Mouse (Mus musculus): Measurements from ENCODE around the gene Robo2. TPM values are rescaled to one million over a fixed set of nuclear protein-coding genes. Genes with fewer than 3 reads are reported as not detected.
"Not testable (repeated sequence)": the region's sequence is repeated elsewhere in the genome, so short reads cannot be mapped to it uniquely, and the experiment has no call there.

Gene Robo2
- total RNA-seq, 2 experiments from 2014 or later = 222 to 248 TPM

- intact Hi-C loops (cut with DNase I) = no loop called here
- DNase-seq = no peak
Measured at GRCm38 (mm10) chr16:74216879-74217415, 194.7 kb downstream of the Robo2 start.

- intact Hi-C loops (cut with DNase I) = no loop called here
Measured at GRCm38 (mm10) chr16:74215791-74216190, 195.8 kb downstream of the Robo2 start.

GRCm38 (mm10) chr16:74200705-74201104 is 210.9 kb downstream of the Robo2 start:
- no peak for DNase-seq
- intact Hi-C loops (cut with DNase I) = no loop called here

More at GRCm38 (mm10) chr16:74215791-74216190, 195.8 kb downstream of the Robo2 start:
- DNase-seq = no peak

GRCm38 (mm10) chr16:74200024-74200703 is 211.5 kb downstream of the Robo2 start:
- DNase-seq = no peak
- intact Hi-C loops (cut with DNase I) = no loop called here

GRCm38 (mm10) chr16:74192979-74193554 is 218.6 kb downstream of the Robo2 start:
- intact Hi-C loops (cut with DNase I) = no loop called here
- no peak for DNase-seq

DNA sequence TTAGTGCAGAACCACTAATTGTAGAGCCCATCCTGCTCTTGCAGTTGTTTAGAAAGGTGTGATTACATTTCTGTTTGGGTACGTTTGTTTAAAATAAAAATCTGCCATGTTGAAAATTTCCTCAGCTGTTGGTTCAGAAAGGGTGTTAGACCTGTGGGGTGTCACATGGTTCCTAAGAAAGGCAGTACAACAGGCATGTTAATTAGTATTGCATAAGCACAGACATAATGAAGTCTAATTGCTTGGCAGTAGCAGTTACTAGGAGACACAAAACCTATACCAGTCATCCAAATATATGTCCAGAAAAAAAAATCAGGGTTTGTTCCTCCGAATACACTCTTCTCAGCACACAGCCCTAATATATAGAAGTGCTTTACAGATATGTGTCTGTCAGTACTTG is 220.0 kb downstream of the Robo2 start:
- DNase-seq = no peak
- intact Hi-C loops (cut with DNase I) = no loop called here

DNA sequence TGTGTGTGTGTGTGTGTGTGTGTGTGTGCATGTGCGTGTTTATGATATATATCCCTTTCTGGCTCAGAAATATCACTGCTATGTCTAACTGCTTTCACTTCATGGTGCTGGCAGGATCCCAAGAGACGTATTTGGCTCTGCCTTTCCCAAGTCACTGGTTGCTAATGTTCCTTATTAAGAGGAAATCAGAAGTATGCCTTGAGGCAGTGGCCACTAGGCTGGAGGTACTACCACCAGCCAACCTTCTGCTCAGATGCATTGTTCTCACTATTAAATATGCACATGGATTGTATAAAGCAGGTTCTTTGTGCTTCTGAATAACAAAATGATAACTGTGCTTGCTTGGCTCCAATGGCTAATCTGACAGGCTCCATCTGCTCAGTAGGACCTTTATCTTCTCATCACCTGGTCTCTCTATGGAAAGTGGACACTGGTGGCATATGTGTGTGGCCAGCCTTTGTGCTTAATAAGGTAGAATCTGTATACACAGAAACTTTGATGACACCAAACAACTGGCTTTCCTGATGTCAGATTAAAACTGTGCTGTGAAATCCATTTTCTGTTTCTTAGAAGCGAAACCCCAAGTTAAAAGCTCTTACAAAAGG is 229.0 kb downstream of the Robo2 start:
- intact Hi-C loops (cut with DNase I) = no loop called here
- DNase-seq = peak; percentile 46

GRCm38 (mm10) chr16:74172673-74173072 is 239.0 kb downstream of the Robo2 start:
- no peak for DNase-seq

DNA sequence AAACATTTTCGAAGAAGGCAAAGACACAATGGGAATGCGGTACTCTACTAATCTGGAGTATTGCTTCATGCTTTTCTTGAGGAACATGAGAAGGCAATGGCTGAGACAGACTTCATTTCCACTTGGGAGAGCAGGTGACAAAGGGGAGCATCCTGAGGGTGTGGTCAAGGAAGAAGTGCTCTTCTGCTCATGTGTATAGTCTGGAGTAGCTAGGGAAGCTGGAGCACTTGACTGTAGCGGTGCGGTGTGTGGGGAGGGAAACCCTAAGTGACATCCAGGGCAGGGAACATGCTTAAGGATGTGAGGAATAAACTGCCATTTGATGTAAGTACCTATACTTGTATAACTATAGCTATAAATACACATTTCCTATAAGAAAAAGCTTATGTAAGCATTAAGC is 242.0 kb downstream of the Robo2 start:
- no peak for DNase-seq
- intact Hi-C loops (cut with DNase I) = no loop called here

More at GRCm38 (mm10) chr16:74172673-74173072, 239.0 kb downstream of the Robo2 start:
- intact Hi-C loops (cut with DNase I) = no loop called here

GRCm38 (mm10) chr16:74169121-74169520 is 242.5 kb downstream of the Robo2 start:
- intact Hi-C loops (cut with DNase I) = no loop called here

GRCm38 (mm10) chr16:74167832-74168231 is 243.8 kb downstream of the Robo2 start:
- no peak for DNase-seq
- intact Hi-C loops (cut with DNase I) = no loop called here

More at GRCm38 (mm10) chr16:74169121-74169520, 242.5 kb downstream of the Robo2 start:
- DNase-seq = no peak

DNA sequence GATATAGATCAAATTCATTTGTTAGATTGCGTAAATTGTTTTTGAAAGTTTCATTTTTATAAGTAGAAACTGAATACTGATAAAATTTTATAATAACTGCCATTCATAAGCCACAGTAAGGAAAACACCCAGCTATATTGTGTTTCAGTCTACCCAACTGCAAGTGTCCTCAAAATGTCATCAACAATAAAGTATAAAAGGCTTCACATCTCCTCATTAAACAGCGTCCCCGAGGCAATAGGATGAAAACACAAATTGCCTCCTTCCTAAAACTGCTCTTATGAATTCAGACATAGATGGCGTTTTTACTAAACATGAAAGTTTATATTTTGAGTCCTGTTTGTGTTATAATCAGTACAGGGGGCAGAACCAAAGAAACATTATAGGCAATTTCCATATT is 249.6 kb downstream of the Robo2 start:
- intact Hi-C loops (cut with DNase I) = no loop called here
- DNase-seq = no peak

DNA sequence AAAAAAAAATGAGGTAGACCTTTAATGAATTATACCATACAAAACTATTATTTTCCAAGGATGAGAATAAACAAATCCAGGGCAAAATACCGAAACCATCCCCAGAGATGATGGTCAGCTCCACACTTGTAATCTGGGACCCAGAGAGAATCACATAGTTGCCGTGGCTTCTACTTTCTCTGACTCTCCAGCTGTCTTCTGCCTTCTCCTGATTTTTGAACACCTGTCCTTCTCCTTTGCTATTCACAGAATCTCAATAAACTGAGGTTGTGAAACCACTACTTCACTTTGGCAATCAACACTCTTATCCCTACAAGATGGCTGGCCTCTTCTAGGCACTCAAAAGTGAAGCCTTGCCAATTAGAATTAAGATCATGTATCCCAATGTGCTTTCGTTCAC is 252.4 kb downstream of the Robo2 start:
- no peak for DNase-seq
- intact Hi-C loops (cut with DNase I) = no loop called here

GRCm38 (mm10) chr16:74136181-74136580 is 275.4 kb downstream of the Robo2 start:
- DNase-seq = no peak
- intact Hi-C loops (cut with DNase I) = no loop called here

GRCm38 (mm10) chr16:74132833-74133232 is 278.8 kb downstream of the Robo2 start:
- intact Hi-C loops (cut with DNase I) = no loop called here
- peak; percentile 68 for DNase-seq

DNA sequence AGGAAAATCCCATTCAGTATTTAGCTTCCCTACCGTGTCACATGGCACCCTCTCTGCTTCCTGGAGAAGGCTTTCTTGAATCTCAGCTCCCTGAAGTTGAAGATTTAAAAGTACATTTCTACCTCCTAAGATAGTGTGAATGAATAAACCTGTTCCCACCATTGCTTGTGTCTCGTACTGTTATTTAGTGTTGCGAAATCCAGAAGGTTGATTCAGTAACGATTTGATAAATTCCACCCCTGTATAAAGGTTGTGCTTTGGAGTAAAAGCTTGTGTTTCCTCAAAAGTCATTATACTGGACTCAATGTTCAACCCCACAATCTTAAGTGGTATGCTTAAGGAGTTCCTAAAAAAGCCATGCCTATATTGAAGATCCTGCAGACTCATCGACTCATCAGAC is 280.3 kb downstream of the Robo2 start:
- intact Hi-C loops (cut with DNase I) = no loop called here
- no peak for DNase-seq

GRCm38 (mm10) chr16:74128443-74128983 is 283.1 kb downstream of the Robo2 start:
- intact Hi-C loops (cut with DNase I) = no loop called here
- DNase-seq = no peak

GRCm38 (mm10) chr16:74113155-74113554 is 298.5 kb downstream of the Robo2 start:
- no peak for DNase-seq
- intact Hi-C loops (cut with DNase I) = no loop called here

DNA sequence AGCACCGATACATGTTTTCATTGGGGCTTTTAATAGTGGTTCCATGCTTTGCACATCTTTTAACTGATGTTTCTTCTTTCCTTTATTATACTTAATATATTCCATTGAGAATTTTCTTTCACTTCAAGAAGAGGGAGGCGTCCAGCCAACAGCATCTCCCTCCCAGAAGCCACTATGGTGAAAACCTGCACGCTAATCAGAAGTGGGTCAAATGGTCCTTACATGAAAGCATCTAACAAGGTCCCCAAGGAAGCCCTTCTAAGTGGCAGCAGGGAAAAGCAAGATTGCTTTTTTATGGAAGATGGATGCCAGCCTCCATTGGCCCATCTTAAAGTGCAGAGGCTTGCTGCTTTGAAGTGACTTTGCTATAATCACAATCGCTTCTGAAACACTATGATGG is 300.5 kb downstream of the Robo2 start:
- intact Hi-C loops (cut with DNase I) = no loop called here

DNA sequence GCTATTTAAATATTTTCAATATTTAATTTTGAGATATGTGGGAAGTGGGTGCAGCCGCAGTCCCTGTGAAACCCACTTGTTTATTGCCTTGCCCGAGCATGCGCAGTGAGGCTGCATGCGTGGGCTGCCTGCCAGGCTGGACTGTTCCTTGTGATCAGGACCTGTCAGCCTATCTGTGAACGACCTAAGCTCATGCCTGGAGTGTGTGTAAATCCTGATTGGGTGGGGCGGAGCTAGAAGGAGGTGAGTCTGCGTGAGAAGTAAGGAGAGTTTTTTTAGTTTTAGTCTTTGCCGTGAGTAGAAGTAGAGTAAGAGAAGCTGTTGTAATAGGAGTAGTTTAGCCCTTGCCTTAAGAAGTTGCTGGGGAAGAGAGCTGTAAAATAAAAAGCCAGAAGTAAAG is 307.2 kb downstream of the Robo2 start:
- not testable (repeated sequence) for DNase-seq

More for the DNA sequence above, 300.5 kb downstream of the Robo2 start:
- DNase-seq = no peak

DNA sequence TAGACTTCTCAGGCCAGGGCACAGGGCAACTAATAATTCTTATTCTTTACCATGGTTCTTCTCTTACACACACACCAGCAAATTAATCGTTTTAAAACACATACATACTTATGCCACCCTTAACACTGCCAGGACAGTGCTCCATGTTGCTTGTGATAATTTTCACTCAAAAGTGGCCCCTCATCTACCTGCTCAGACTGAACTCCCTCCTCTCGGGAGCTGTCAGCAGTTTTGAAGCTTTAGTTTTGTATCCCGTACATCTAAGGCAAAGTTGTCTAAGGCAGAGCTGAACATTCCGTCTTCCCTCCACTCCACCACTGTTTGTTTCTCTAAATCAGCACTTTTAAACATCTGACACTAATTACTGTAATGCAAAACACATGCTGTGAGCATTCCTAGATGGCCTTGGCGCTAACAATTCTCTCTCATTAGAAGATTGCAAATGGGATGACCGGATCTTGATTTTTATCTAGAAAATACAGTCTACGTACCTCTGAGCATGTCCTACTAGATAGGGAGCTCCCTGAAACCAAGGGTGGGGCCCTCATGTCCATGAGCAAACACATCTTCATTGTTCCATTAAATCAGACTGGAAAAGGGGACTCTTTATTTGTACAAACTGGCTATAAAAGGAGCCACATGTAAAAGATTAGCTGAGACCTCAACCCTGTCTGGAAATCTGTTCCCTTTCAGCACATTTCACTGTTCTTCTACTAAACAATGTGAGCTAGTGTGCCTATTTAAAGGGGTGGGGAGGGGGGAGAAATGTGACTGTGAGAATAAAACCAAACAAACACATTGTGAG is 318.4 kb downstream of the Robo2 start:
- intact Hi-C loops (cut with DNase I) = no loop called here
- no peak for DNase-seq

More for the DNA sequence above, 307.2 kb downstream of the Robo2 start:
- intact Hi-C loops (cut with DNase I) = not testable (repeated sequence)
